Mouse (Mus musculus) gastrocnemius, adult 18-20 months (tissue): ENCODE measurements around the gene Dalrd3. TPM values are rescaled to one million over a fixed set of nuclear protein-coding genes. Genes with fewer than 3 reads are reported as not detected.
A peak's percentile ranks its signal among the peaks of the same experiment; 100 is the strongest.

Experiments
- DNase-seq: peaks from one replicate; pipeline ENCODE4 v3.0.0; 2021; ENCODE audit warnings: low spot score
- microRNA-seq: library from miRNA; unstranded; fragments of <30 nt; microRNA quantifications from one replicate; pipeline ENCODE4 v1.2.0, GENCODE M21; 2021
- total RNA-seq, 2 experiments: library from RNA; stranded (reverse); gene quantifications; 2 replicates each; pipeline ENCODE4 v1.2.3; 2021

Dalrd3 gene
- total RNA-seq, 2 experiments from 2014 or later = 7.5 to 8.9 TPM

- DNase-seq = no peak
Observed at GRCm38 (mm10) chr9:108617301-108617700, 47.6 kb downstream of the Dalrd3 start.

Small RNA genes within 50 kb of the gene (microRNA-seq; reads per million reads assigned to microRNA genes)
- gene Gm24083 (not detected), gene Mir191 (not detected), gene Mir425 (788 reads per million, percentile 81 among the genes with 10 or more reads in this experiment)

Other genes starting within 250 kb of the Dalrd3 start
- gene Gpx1, start 231.0 kb upstream of the Dalrd3 start, total RNA-seq = 10 to 100 TPM; 63.2 to 67.5 TPM
- 10 to 100 TPM; 81.6 to 89.2 TPM for gene Usp4, start 222.0 kb upstream of the Dalrd3 start, total RNA-seq
- gene 1700102P08Rik, start 177.1 kb upstream of the Dalrd3 start, total RNA-seq = 1 to 10 TPM in 1 of 2 experiments, under 1 TPM in 1; 0.85 to 1.4 TPM
- gene Ccdc36, start 141.4 kb upstream of the Dalrd3 start, total RNA-seq = not detected
- not detected for gene BC048562, start 133.4 kb upstream of the Dalrd3 start, total RNA-seq
- 10 to 100 TPM; 14.4 to 15.2 TPM for gene Ccdc71, start 109.4 kb upstream of the Dalrd3 start, total RNA-seq
- 1 to 10 TPM; 1.8 to 2.2 TPM for gene Klhdc8b, start 108.3 kb upstream of the Dalrd3 start, total RNA-seq
- gene Lamb2, start 90.2 kb upstream of the Dalrd3 start, total RNA-seq = 100 to 1,000 TPM; 117 to 126 TPM
- 100 to 1,000 TPM; 126 to 127 TPM for gene Usp19, start 79.3 kb upstream of the Dalrd3 start, total RNA-seq
- gene Qars, start 62.2 kb upstream of the Dalrd3 start, total RNA-seq = 10 to 100 TPM; 83.0 to 86.4 TPM
- gene Qrich1, start 53.1 kb upstream of the Dalrd3 start, total RNA-seq = 10 to 100 TPM; 47.3 to 57.4 TPM
- gene Impdh2, start 9.6 kb upstream of the Dalrd3 start, total RNA-seq = 10 to 100 TPM; 61.3 to 63.2 TPM
- gene Ndufaf3, start 2.5 kb upstream of the Dalrd3 start, total RNA-seq = 10 to 100 TPM; 29.3 to 30.0 TPM
- gene Wdr6, start 8.9 kb downstream of the Dalrd3 start, total RNA-seq = 1 to 10 TPM; 6.4 to 7.9 TPM
- gene P4htm, start 27.8 kb downstream of the Dalrd3 start, total RNA-seq = 1 to 10 TPM; 3.4 to 4.1 TPM
- gene Arih2, start 79.5 kb downstream of the Dalrd3 start, total RNA-seq = 10 to 100 TPM; 73.1 to 84.5 TPM
- 10 to 100 TPM; 68.1 to 85.0 TPM for gene Slc25a20, start 92.2 kb downstream of the Dalrd3 start, total RNA-seq
- 100 to 1,000 TPM; 164 to 169 TPM for gene Prkar2a, start 119.4 kb downstream of the Dalrd3 start, total RNA-seq
- 10 to 100 TPM; 14.9 TPM for gene Ip6k2, start 213.9 kb downstream of the Dalrd3 start, total RNA-seq
- 1 to 10 TPM; 4.4 TPM for gene Nckipsd, start 238.5 kb downstream of the Dalrd3 start, total RNA-seq